Mouse (Mus musculus): ENCODE results near the gene Gls2. TPM values are rescaled to one million over a fixed set of nuclear protein-coding genes. Genes with fewer than 3 reads are reported as not detected.

The Gls2 gene
- polyA plus RNA-seq, 1 experiment = 77.7 TPM

DNA sequence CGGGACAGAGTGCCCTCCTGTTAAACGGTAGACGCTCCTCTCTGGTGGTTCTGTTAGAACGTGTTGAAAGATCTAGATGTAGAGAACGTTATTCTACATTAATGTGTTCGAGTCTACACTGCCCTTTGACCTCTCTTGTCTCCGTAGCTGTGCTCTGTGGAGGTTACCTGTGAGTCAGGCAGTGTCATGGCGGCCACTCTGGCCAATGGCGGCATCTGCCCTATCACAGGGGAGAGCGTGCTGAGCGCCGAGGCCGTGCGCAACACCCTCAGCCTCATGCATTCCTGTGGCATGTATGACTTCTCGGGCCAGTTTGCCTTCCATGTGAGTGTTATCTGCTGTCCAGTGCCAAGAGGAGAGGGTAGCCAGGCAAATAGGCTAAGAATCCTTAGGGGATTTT lies 10.7 kb downstream of the Gls2 start:
- Histone ChIP-seq H3K4me1 (ENCODE audit: control insufficient read depth, insufficient read depth, low read length) (no peaks in the 10 kb centered on the region; the same call in 1 of the 2 replicates), H3K27ac (ENCODE audit: insufficient read depth, low read length) (no peak overlapping the region)
- 89% methylated on average over 15 of the region's 15 CpGs for WGBS

DNA sequence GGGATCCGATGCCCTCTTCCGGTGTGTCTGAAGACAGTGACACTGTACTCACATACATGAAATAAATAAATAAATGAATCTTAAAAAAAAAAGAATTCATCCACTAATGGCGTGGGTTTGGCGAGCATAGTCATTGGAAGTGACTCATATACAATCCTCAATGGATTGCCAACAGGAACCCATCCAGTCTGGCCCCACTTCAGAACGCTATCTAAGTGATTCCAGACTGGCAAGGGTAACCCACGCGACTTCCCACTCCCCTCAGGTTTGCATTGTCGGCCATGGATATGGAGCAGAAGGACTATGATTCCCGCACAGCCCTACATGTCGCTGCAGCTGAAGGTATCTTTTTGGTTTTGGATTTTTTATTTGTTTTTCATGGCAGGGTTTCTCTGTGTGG lies 14.1 kb downstream of the Gls2 start:
- no peak for DNase-seq
- TF ChIP-seq CTCF (IDR thresholded peaks at IDR 0.05; ENCODE audit: borderline replicate concordance, insufficient read depth, low read depth, low read length) = no peak
- no peak for TF ChIP-seq POLR2A (IDR thresholded peaks at IDR 0.05; ENCODE audit: borderline replicate concordance, insufficient read depth, low read length)
- Histone ChIP-seq H3K27ac (ENCODE audit: insufficient read depth, low read length) (no peak overlapping the region), H3K27me3 (ENCODE audit: control insufficient read depth, insufficient read depth, low read length) (no peaks in the 10 kb centered on the region), H3K4me1 (ENCODE audit: control insufficient read depth, insufficient read depth, low read length) (peaks cover 2% of the 10 kb centered on the region; the same call in 1 of the 2 replicates), H3K4me3 (replicated peaks; ENCODE audit: insufficient read depth, low read depth, low read length) (no peak overlapping the region)
- WGBS = 78% methylated on average over 10 of the region's 10 CpGs

More for the DNA sequence above, 10.7 kb downstream of the Gls2 start:
- TF ChIP-seq POLR2A (IDR thresholded peaks at IDR 0.05; ENCODE audit: borderline replicate concordance, insufficient read depth, low read length) = no peak
- TF ChIP-seq CTCF (IDR thresholded peaks at IDR 0.05; ENCODE audit: borderline replicate concordance, insufficient read depth, low read depth, low read length) = no peak
- no peaks in the 10 kb centered on the region for H3K27me3 ChIP-seq (ENCODE audit: control insufficient read depth, insufficient read depth, low read length)
- no peak for DNase-seq
- H3K4me3 ChIP-seq (replicated peaks; ENCODE audit: insufficient read depth, low read depth, low read length) = no peak overlapping the region

DNA sequence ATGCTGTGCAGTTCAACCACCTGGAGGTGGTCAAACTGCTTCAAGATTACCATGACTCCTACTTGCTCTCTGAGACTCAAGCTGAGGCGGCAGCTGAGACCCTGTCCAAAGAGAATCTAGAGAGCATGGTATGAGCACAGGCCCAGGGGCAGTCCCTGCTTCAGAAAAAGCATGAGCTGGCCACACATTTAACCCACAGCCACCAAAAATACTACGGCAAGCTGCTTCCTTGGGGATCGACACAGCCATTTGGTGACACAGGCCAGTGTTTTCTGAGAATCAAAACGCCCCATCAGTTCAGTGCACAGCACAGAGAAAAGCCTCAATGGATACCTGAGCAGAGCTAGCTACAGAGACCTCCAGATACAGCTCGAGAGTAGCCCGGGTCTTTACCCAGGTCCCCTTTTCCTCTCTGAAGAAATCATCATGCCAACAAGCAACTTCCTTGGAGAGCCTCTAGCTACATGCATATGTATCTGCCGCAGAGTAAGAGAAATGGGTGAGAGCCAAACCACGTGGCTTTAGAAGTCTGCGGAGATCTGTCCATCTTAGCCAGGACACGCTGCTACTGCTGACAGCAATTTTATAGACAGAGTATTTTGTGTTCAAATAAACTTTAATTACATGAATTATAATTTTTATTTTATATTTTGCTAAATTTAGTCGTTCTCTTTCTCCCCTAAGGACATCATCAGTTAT lies 15.2 kb downstream of the Gls2 start:
- peaks cover 2% of the 10 kb centered on the region; the same call in 1 of the 2 replicates for H3K4me1 ChIP-seq (ENCODE audit: control insufficient read depth, insufficient read depth, low read length)
- no peak for DNase-seq
- no peaks in the 10 kb centered on the region for H3K27me3 ChIP-seq (ENCODE audit: control insufficient read depth, insufficient read depth, low read length)
- no peak overlapping the region for H3K27ac ChIP-seq (ENCODE audit: insufficient read depth, low read length)
- TF ChIP-seq POLR2A (IDR thresholded peaks at IDR 0.05; ENCODE audit: borderline replicate concordance, insufficient read depth, low read length) = no peak
- TF ChIP-seq CTCF (IDR thresholded peaks at IDR 0.05; ENCODE audit: borderline replicate concordance, insufficient read depth, low read depth, low read length) = no peak
- WGBS = 89% methylated on average over 11 of the region's 11 CpGs
- no peak overlapping the region for H3K4me3 ChIP-seq (replicated peaks; ENCODE audit: insufficient read depth, low read depth, low read length)

DNA sequence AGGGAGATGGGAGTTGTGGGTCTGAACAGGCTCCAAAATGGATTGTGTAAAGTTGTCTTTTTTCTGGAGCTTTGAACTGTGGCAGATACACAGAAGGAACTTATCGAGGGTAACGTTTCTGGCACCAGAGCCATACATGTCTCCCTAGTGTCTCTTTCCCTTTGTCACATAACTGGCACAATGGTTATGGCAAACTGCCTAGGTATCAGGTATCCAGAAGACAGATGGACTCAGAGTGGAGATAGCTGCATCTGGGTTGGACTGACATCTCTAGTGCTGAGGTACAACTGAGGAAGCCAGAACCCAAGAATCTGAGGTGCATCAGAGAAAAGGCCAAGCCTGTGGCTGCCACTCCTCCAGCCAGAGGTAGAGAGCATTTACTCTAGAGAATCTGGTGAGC lies 15.9 kb downstream of the Gls2 start:
- H3K27ac ChIP-seq (ENCODE audit: insufficient read depth, low read length) = no peak overlapping the region
- TF ChIP-seq CTCF (IDR thresholded peaks at IDR 0.05; ENCODE audit: borderline replicate concordance, insufficient read depth, low read depth, low read length) (no peak), POLR2A (IDR thresholded peaks at IDR 0.05; ENCODE audit: borderline replicate concordance, insufficient read depth, low read length) (no peak)
- DNase-seq = no peak
- WGBS = 25% methylated on average over 2 of the region's 2 CpGs
- no peak overlapping the region for H3K4me3 ChIP-seq (replicated peaks; ENCODE audit: insufficient read depth, low read depth, low read length)
- no peaks in the 10 kb centered on the region for H3K27me3 ChIP-seq (ENCODE audit: control insufficient read depth, insufficient read depth, low read length)
- H3K4me1 ChIP-seq (ENCODE audit: control insufficient read depth, insufficient read depth, low read length) = peaks cover 2% of the 10 kb centered on the region; the same call in 1 of the 2 replicates

DNA sequence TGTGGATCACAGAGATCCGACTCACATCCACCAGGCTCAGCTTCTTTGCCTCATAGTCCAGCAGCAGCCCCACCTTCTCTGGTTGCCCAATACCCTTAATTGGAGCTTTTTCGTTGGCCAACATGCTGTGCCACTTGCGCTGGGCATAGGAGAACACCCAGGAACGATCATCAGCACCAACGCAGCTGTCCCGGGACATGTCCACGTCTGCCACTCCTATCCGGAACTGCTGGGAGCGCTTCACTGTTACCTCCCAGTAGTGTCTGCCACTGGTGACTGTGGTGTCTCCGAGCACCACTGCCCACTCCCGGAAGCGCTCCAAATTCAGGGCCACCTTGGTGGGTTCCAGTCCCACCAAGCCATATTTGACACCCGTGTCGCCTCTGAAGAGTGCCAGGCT lies 16.7 kb downstream of the Gls2 start:
- WGBS = 7% methylated on average over 14 of the region's 14 CpGs
- Histone ChIP-seq H3K4me1 (ENCODE audit: control insufficient read depth, insufficient read depth, low read length) (peaks cover 2% of the 10 kb centered on the region; the same call in 1 of the 2 replicates), H3K4me3 (replicated peaks; ENCODE audit: insufficient read depth, low read depth, low read length) (peak overlapping the region; percentile 86), H3K27me3 (ENCODE audit: control insufficient read depth, insufficient read depth, low read length) (no peaks in the 10 kb centered on the region), H3K27ac (ENCODE audit: insufficient read depth, low read length) (no peak overlapping the region)
- peak; percentile 28 to 38 for DNase-seq
- TF ChIP-seq POLR2A (IDR thresholded peaks at IDR 0.05; ENCODE audit: borderline replicate concordance, insufficient read depth, low read length) = no peak
- TF ChIP-seq CTCF (IDR thresholded peaks at IDR 0.05; ENCODE audit: borderline replicate concordance, insufficient read depth, low read depth, low read length) = no peak

DNA sequence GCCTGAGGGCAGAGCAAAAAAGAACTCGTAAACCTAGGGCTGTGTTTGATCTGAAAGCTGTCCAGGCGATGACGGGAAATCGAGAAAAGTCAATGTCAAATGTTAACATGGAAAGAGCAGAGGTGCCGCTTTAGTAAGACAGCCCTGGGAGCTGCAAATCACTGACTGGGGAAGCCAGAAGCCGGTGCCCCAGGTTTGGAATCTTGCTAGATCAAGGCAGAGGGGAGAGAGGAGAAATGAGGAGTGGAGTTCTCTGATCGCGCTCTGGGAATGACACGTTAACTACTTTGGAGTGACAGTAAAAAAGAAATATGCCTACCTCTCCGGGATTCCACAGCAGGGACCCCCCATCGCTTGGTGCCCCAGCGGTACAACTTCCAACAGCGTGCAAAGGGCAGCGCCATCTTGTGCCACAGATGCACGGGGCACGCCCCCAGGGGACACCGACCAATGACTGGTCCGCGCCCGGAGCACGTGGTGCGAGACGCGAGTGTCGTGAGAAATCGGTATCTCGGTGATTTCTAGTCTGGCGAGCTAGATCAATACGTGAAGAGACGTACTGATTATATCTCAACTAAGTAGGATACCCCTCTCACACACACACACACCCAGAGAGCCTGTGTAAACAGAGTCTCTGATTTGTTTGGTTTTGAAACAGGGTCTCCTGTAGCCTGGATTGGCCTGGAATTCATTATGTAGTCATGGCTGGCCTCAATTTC lies 17.3 kb downstream of the Gls2 start, which contains the start of gene Spryd4:
Gene Spryd4 (minus strand): TSS at position 418 of the 719 bp plus-strand sequence.
- WGBS = under 1% methylated on average over 30 of the region's 30 CpGs
- H3K4me1 ChIP-seq (ENCODE audit: control insufficient read depth, insufficient read depth, low read length) = peaks cover 2% of the 10 kb centered on the region; the same call in 1 of the 2 replicates
- TF ChIP-seq CTCF (IDR thresholded peaks at IDR 0.05; ENCODE audit: borderline replicate concordance, insufficient read depth, low read depth, low read length) (no peak; the same call in 1 of the 2 replicates), POLR2A (IDR thresholded peaks at IDR 0.05; ENCODE audit: borderline replicate concordance, insufficient read depth, low read length) (peak; percentile 85; the same call in 1 of the 2 replicates)
- peak within 1 kb of the TSS; percentile 30; the same call in 1 of the 2 replicates for H3K27ac ChIP-seq (ENCODE audit: insufficient read depth, low read length)
- no peaks in the 10 kb centered on the region for H3K27me3 ChIP-seq (ENCODE audit: control insufficient read depth, insufficient read depth, low read length)
- DNase-seq = peak; percentile 89 to 91
- H3K4me3 ChIP-seq (replicated peaks; ENCODE audit: insufficient read depth, low read depth, low read length) = peak within 1 kb of the TSS; percentile 86

DNA sequence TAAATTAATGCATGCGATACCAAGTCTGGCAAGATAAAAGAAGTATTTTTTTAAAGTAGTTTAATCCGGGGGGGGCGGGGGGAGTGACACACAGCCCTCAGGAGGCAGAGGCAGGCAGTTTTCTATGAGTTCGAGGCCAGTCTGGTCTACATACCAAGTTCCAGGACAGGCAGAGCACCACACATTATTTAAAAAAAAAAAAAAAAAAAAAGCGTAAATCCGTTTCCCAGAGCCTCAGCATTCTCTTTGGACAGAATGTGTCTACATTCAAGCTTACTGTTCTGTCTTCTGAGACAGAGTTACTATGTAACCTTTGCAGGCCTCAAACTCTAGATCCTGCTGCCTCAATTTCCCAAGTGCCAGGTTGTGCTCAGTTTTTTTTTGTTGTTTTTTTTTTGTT lies 17.9 kb downstream of the Gls2 start:
- no peak for DNase-seq
- H3K27me3 ChIP-seq (ENCODE audit: control insufficient read depth, insufficient read depth, low read length) = no peaks in the 10 kb centered on the region
- TF ChIP-seq CTCF (IDR thresholded peaks at IDR 0.05; ENCODE audit: borderline replicate concordance, insufficient read depth, low read depth, low read length) (no peak), POLR2A (IDR thresholded peaks at IDR 0.05; ENCODE audit: borderline replicate concordance, insufficient read depth, low read length) (no peak)
- peaks cover 2% of the 10 kb centered on the region; the same call in 1 of the 2 replicates for H3K4me1 ChIP-seq (ENCODE audit: control insufficient read depth, insufficient read depth, low read length)
- H3K27ac ChIP-seq (ENCODE audit: insufficient read depth, low read length) = peak overlapping the region; percentile 30; the same call in 1 of the 2 replicates
- WGBS = 41% methylated on average over 6 of the region's 6 CpGs
- peak overlapping the region; percentile 86 for H3K4me3 ChIP-seq (replicated peaks; ENCODE audit: insufficient read depth, low read depth, low read length)
